In the genomic region with DNA sequence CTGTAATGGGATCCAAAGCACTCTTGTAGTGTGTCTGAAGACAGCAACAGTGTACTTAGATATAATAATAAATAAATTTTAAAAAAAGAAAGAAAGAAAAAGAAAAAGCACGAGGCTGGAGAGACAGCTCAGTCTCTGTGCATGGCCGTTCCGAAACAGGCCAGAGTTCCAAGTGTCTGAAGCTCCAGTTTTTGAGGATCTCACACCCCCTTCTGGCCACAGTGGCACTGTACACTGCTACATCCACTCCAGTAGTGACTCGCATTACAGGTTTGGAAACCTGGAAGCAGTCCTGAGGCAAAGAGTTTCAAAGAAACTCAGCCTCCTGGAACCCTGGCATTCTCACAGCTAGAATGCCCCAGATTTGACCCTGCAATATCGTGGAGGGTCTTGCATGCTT, we compare ENCODE assay signal across 8 mouse cellular contexts. TPM values are rescaled to one million over a fixed set of nuclear protein-coding genes. Genes with fewer than 3 reads are reported as not detected.
A peak's percentile ranks its signal among the peaks of the same experiment; 100 is the strongest.
DNase-seq lines count a peak whose midpoint lies in the region; ATAC-seq and TF ChIP-seq lines count a peak whose summit lies in the region.
"Had no signal": no experiment of that assay in that cellular context is flagged by ENCODE, and none has a peak within 500 bp of the region (broad histone marks: within the 10 kb centered on the region; RNA-seq: fewer than 3 reads in every experiment).

No protein-coding gene starts in this region.

- no peak overlapping the region for H3K9ac ChIP-seq in intestine, postnatal 0 days (ENCODE audit: low read depth, low read length)
- H3K9ac ChIP-seq in liver, embryonic 14.5 days (replicated peaks): no peak overlapping the region
- H3K9ac ChIP-seq: neural tube, embryonic 12.5 days had no signal

- no peaks in the 10 kb centered on the region for H3K9me3 ChIP-seq in intestine, postnatal 0 days (ENCODE audit: control insufficient read depth)
- H3K9me3 ChIP-seq in liver, embryonic 14.5 days (ENCODE audit: control insufficient read depth, low read length): no peaks in the 10 kb centered on the region
- H3K9me3 ChIP-seq: neural tube, embryonic 12.5 days had no signal

- 32% methylated on average over 5 of the region's 5 CpGs for WGBS in intestine, postnatal 0 days
- 34% methylated on average over 5 of the region's 5 CpGs for WGBS in liver, embryonic 14.5 days (ENCODE audit: insufficient replicate concordance)

- TF ChIP-seq CTCF in intestine, postnatal 0 days (IDR thresholded peaks at IDR 0.05; ENCODE audit: low read depth): peak; percentile 86
- TF ChIP-seq CTCF in liver, embryonic 14.5 days (IDR thresholded peaks at IDR 0.05; ENCODE audit: low read depth): peak; percentile 89

- H3K36me3 ChIP-seq in intestine, postnatal 0 days (ENCODE audit: control insufficient read depth, insufficient read depth): peaks cover 46% of the 10 kb centered on the region
- H3K36me3 ChIP-seq in liver, embryonic 14.5 days (replicated peaks; ENCODE audit: control insufficient read depth, insufficient read depth, low read depth): peaks cover 31% of the 10 kb centered on the region

- H3K27ac ChIP-seq in intestine, postnatal 0 days (ENCODE audit: low read depth, low read length): no peak overlapping the region
- no peak overlapping the region for H3K27ac ChIP-seq in liver, embryonic 14.5 days
- H3K27ac ChIP-seq: neural tube, embryonic 12.5 days had no signal

- no peaks in the 10 kb centered on the region for H3K4me1 ChIP-seq in intestine, postnatal 0 days (replicated peaks; ENCODE audit: control insufficient read depth, insufficient read depth, low read length)
- H3K4me1 ChIP-seq in liver, embryonic 14.5 days (replicated peaks; ENCODE audit: control insufficient read depth in 2 of 2, insufficient read depth in 2 of 2, low read length in 1 of 2): peaks cover 28 to 32% of the 10 kb centered on the region in 2 experiments
- H3K4me1 ChIP-seq: neural tube, embryonic 12.5 days had no signal

- no peak overlapping the region for H3K4me3 ChIP-seq in intestine, postnatal 0 days (ENCODE audit: low read depth, low read length)
- H3K4me3 ChIP-seq in liver, embryonic 14.5 days (ENCODE audit: insufficient read depth in 1 of 2, low read depth in 2 of 2, low read length in 2 of 2): no peak overlapping the region
- H3K4me3 ChIP-seq: neural tube, embryonic 12.5 days had no signal

- DNase-seq in urinary bladder, postnatal 14 days (ENCODE audit: low spot score): peak; percentile 80
- DNase-seq in urinary bladder, adult 2 months (ENCODE audit: low spot score): no peak
- peak; percentile 63 for DNase-seq in adrenal gland, postnatal 25 days
- DNase-seq in liver, embryonic 14.5 days (ENCODE audit: low read depth in 3 of 3, low spot score in 3 of 3): peak in 1 of 3 experiments; percentile 68
- peak; percentile 68 for DNase-seq in retina, postnatal 7 days (ENCODE audit: low read depth, low spot score)

- no peaks in the 10 kb centered on the region for H3K27me3 ChIP-seq in intestine, postnatal 0 days (replicated peaks; ENCODE audit: control insufficient read depth, insufficient read depth, low read length)
- H3K27me3 ChIP-seq in liver, embryonic 14.5 days (ENCODE audit: control insufficient read depth, insufficient read depth, low read length): no peaks in the 10 kb centered on the region
- H3K27me3 ChIP-seq: neural tube, embryonic 12.5 days had no signal

- no peak overlapping the region for H3K4me2 ChIP-seq in intestine, postnatal 0 days (replicated peaks; ENCODE audit: low read depth)
- no peak overlapping the region for H3K4me2 ChIP-seq in liver, embryonic 14.5 days (ENCODE audit: low read depth)
- H3K4me2 ChIP-seq: neural tube, embryonic 12.5 days had no signal

- TF ChIP-seq EP300 in liver, embryonic 14.5 days (IDR thresholded peaks at IDR 0.05; ENCODE audit: low read depth): no peak

- peak; percentile 58 for ATAC-seq in erythroid progenitor cell, adult 5-6 weeks (replicated peaks; ENCODE audit: low FRiP score, poor library complexity, severe bottlenecking)
- no peak for ATAC-seq in intestine, postnatal 0 days
- peak; percentile 38; the same call in 1 of the 2 replicates for ATAC-seq in liver, embryonic 14.5 days (ENCODE audit: insufficient read depth)

RNA-seq across cellular contexts. Expression of a gene that starts 9.9 kb away (rescaled TPM):
- polyA plus RNA-seq in urinary bladder, adult 2 months (2012; rRNA removed): 129 and 137 TPM in 2 replicates
- 155 and 164 TPM in 2 replicates for total RNA-seq in adrenal gland, postnatal 25 days (2021)
- total RNA-seq in erythroid progenitor cell, adult 5-6 weeks (2015; ENCODE audit: low replicate concordance): 78.2 and 83.0 TPM in 2 replicates
- 49.4 and 67.6 TPM in 2 replicates for total RNA-seq in erythroid progenitor cell, adult 5-6 weeks (2017; ENCODE audit: low replicate concordance)
- polyA plus RNA-seq in intestine, postnatal 0 days (2015; fragmentation: Nextera tagmentation; extraction: Ambion mirVana): 38.4 and 38.6 TPM in 2 replicates
- polyA plus RNA-seq in liver, embryonic 14.5 days (2012; rRNA removed): 59.7 and 69.1 TPM in 2 replicates
- polyA plus RNA-seq in liver, embryonic 14.5 days (2014; fragmentation: Nextera tagmentation; extraction: Ambion mirVana): 58.7 and 74.3 TPM in 2 replicates

RNA-seq across cellular contexts. Expression of a gene that starts 13.9 kb away (rescaled TPM):
- 24.5 and 29.1 TPM in 2 replicates for polyA plus RNA-seq in urinary bladder, adult 2 months (2012; rRNA removed)
- total RNA-seq in adrenal gland, postnatal 25 days (2021): 15.2 and 18.8 TPM in 2 replicates
- 19.5 and 32.3 TPM in 2 replicates for total RNA-seq in erythroid progenitor cell, adult 5-6 weeks (2015; ENCODE audit: low replicate concordance)
- total RNA-seq in erythroid progenitor cell, adult 5-6 weeks (2017; ENCODE audit: low replicate concordance): 9.0 and 25.7 TPM in 2 replicates
- 14.4 and 15.4 TPM in 2 replicates for polyA plus RNA-seq in intestine, postnatal 0 days (2015; fragmentation: Nextera tagmentation; extraction: Ambion mirVana)
- polyA plus RNA-seq in liver, embryonic 14.5 days (2012; rRNA removed): 13.0 and 15.8 TPM in 2 replicates
- polyA plus RNA-seq in liver, embryonic 14.5 days (2014; fragmentation: Nextera tagmentation; extraction: Ambion mirVana): 14.2 and 16.0 TPM in 2 replicates

RNA-seq across cellular contexts. Expression of a gene that starts 14.1 kb away (rescaled TPM):
- 68.7 and 88.2 TPM in 2 replicates for polyA plus RNA-seq in urinary bladder, adult 2 months (2012; rRNA removed)
- total RNA-seq in adrenal gland, postnatal 25 days (2021): 21.6 and 37.1 TPM in 2 replicates
- 21.4 and 36.4 TPM in 2 replicates for total RNA-seq in erythroid progenitor cell, adult 5-6 weeks (2015; ENCODE audit: low replicate concordance)
- 3.3 and 3.8 TPM in 2 replicates for total RNA-seq in erythroid progenitor cell, adult 5-6 weeks (2017; ENCODE audit: low replicate concordance)
- polyA plus RNA-seq in intestine, postnatal 0 days (2015; fragmentation: Nextera tagmentation; extraction: Ambion mirVana): 12.2 and 14.4 TPM in 2 replicates
- 9.9 and 11.3 TPM in 2 replicates for polyA plus RNA-seq in liver, embryonic 14.5 days (2012; rRNA removed)
- 4.0 and 6.0 TPM in 2 replicates for polyA plus RNA-seq in liver, embryonic 14.5 days (2014; fragmentation: Nextera tagmentation; extraction: Ambion mirVana)

RNA-seq across cellular contexts. Expression of a gene that starts 31.0 kb away (rescaled TPM):
- polyA plus RNA-seq in urinary bladder, adult 2 months (2012; rRNA removed): 36.5 and 48.5 TPM in 2 replicates
- 68.4 and 79.2 TPM in 2 replicates for total RNA-seq in adrenal gland, postnatal 25 days (2021)
- 2.9 and 3.8 TPM in 2 replicates for total RNA-seq in erythroid progenitor cell, adult 5-6 weeks (2015; ENCODE audit: low replicate concordance)
- total RNA-seq in erythroid progenitor cell, adult 5-6 weeks (2017; ENCODE audit: low replicate concordance): 9.2 and 25.3 TPM in 2 replicates
- polyA plus RNA-seq in intestine, postnatal 0 days (2015; fragmentation: Nextera tagmentation; extraction: Ambion mirVana): 21.5 and 23.5 TPM in 2 replicates
- 8.2 and 11.3 TPM in 2 replicates for polyA plus RNA-seq in liver, embryonic 14.5 days (2012; rRNA removed)
- 8.6 and 12.0 TPM in 2 replicates for polyA plus RNA-seq in liver, embryonic 14.5 days (2014; fragmentation: Nextera tagmentation; extraction: Ambion mirVana)

RNA-seq across cellular contexts. Expression of a gene that starts 54.2 kb away (rescaled TPM):
- polyA plus RNA-seq in urinary bladder, adult 2 months (2012; rRNA removed): 96.3 and 108 TPM in 2 replicates
- total RNA-seq in adrenal gland, postnatal 25 days (2021): 94.4 and 102 TPM in 2 replicates
- 42.8 and 69.6 TPM in 2 replicates for total RNA-seq in erythroid progenitor cell, adult 5-6 weeks (2015; ENCODE audit: low replicate concordance)
- total RNA-seq in erythroid progenitor cell, adult 5-6 weeks (2017; ENCODE audit: low replicate concordance): 66.0 and 111 TPM in 2 replicates
- 41.3 and 49.5 TPM in 2 replicates for polyA plus RNA-seq in intestine, postnatal 0 days (2015; fragmentation: Nextera tagmentation; extraction: Ambion mirVana)
- polyA plus RNA-seq in liver, embryonic 14.5 days (2012; rRNA removed): 24.5 and 26.2 TPM in 2 replicates
- 20.1 and 22.4 TPM in 2 replicates for polyA plus RNA-seq in liver, embryonic 14.5 days (2014; fragmentation: Nextera tagmentation; extraction: Ambion mirVana)
